Mouse (Mus musculus): Measurements from ENCODE around the gene Fank1. TPM values are rescaled to one million over a fixed set of nuclear protein-coding genes. Genes with fewer than 3 reads are reported as not detected.

The Fank1 gene
- total and polyA plus RNA-seq, 2 experiments from 2014 or later = 4.5 to 9.0 TPM

DNA sequence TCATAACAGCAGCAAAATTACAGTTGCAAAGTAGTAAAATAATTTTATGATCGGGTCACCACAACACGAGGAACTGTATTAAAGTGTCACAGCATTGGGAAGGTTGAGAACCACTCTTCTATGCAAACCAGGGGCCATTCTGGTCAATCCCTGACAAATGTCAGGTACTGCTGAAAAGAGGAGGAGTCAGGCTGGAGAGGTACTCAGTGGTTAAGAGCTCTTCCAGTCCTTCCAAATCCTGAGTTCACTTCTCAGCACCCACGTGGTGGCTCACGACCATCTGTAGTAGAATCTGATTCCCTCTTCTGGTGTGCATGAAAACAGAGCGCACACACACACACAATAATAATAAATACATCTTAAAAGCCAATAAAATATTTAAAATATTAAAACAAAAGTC, 25.5 kb upstream of the Fank1 start:
- Histone ChIP-seq H3K9ac (no peak overlapping the region), H3K27me3 (ENCODE audit: insufficient read depth, low read length) (no peaks in the 10 kb centered on the region), H3K4me3 (ENCODE audit: low read depth, low read length) (no peak overlapping the region), H3K4me1 (ENCODE audit: insufficient read depth) (0 out of 2 replicates have a peak, but pooled peaks cover 7% of the 10 kb centered on the region), H3K36me3 (ENCODE audit: insufficient read depth) (peaks cover 17% of the 10 kb centered on the region; the same call in 1 of the 2 replicates), H3K9me3 (ENCODE audit: low read length) (no peaks in the 10 kb centered on the region), H3K4me2 (ENCODE audit: low read depth) (no peak overlapping the region), H3K27ac (ENCODE audit: low read depth, low read length) (no peak overlapping the region)
- no peak for DNase-seq
- no peak for TF ChIP-seq CTCF (IDR thresholded peaks at IDR 0.05; ENCODE audit: low read depth)
- WGBS = 68% methylated on average over 5 of the region's 5 CpGs
- ATAC-seq = no peak

DNA sequence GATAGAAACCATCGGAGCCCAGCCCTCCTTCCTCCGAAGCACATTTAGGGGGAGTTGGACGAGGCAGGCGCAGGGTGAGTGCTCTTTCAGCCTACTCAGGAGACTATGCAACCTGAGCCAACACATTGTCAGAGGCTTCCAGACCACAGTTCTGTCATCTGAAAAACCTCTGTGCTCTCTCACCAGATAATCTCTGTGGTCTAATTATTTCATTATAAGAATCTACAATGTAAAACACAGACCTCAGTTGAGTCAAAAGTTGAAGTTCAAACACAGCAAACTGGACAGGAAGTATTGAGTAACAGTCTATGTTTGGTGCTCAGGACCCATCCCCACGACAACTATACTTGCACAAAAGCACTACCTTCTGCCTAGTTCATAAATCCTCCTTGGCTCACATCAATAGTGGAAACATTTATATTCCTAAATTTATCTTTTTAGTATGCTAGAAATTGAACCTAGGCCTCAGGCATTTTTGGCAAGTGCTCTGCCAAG, 18.7 kb upstream of the Fank1 start:
- H3K27me3 ChIP-seq (ENCODE audit: insufficient read depth, low read length) = no peaks in the 10 kb centered on the region
- H3K36me3 ChIP-seq (ENCODE audit: insufficient read depth) = no peaks in the 10 kb centered on the region
- DNase-seq (no peak), ATAC-seq (no peak)
- H3K4me2 ChIP-seq (ENCODE audit: low read depth) = no peak overlapping the region
- H3K4me1 ChIP-seq (ENCODE audit: insufficient read depth) = peaks cover 4% of the 10 kb centered on the region; the same call in 1 of the 2 replicates
- no peak for TF ChIP-seq CTCF (IDR thresholded peaks at IDR 0.05; ENCODE audit: low read depth)
- H3K4me3 ChIP-seq (ENCODE audit: low read depth, low read length) = no peak overlapping the region
- 19% methylated on average over 5 of the region's 5 CpGs for WGBS
- no peak overlapping the region for H3K27ac ChIP-seq (ENCODE audit: low read depth, low read length)
- no peak overlapping the region for H3K9ac ChIP-seq
- no peaks in the 10 kb centered on the region for H3K9me3 ChIP-seq (ENCODE audit: low read length)

DNA sequence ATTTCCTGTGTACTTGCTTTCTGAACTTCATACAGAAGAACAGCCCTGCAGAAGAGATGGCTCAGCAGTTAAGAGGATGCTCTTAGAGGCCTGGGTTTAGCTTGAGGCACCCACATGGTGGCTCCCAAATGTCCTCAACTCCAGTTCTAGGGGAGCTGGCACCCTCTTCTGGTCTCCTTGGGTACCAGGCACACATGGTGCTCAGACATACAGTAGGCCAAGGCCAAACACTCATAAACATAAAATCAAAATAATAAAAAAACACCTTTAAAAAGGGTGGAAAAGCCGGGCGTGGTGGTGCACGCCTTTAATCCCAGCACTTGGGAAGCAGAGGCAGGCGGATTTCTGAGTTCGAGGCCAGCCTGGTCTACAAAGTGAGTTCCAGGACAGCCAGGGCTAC, 17.9 kb upstream of the Fank1 start:
- Histone ChIP-seq H3K9ac (no peak overlapping the region), H3K36me3 (ENCODE audit: insufficient read depth) (no peaks in the 10 kb centered on the region), H3K27ac (ENCODE audit: low read depth, low read length) (no peak overlapping the region), H3K9me3 (ENCODE audit: low read length) (no peaks in the 10 kb centered on the region), H3K4me3 (ENCODE audit: low read depth, low read length) (no peak overlapping the region), H3K4me2 (ENCODE audit: low read depth) (no peak overlapping the region), H3K4me1 (ENCODE audit: insufficient read depth) (peaks cover 4% of the 10 kb centered on the region; the same call in 1 of the 2 replicates), H3K27me3 (ENCODE audit: insufficient read depth, low read length) (no peaks in the 10 kb centered on the region)
- WGBS = 90% methylated on average over 5 of the region's 5 CpGs
- no peak for DNase-seq
- no peak for TF ChIP-seq CTCF (IDR thresholded peaks at IDR 0.05; ENCODE audit: low read depth)
- no peak for ATAC-seq

DNA sequence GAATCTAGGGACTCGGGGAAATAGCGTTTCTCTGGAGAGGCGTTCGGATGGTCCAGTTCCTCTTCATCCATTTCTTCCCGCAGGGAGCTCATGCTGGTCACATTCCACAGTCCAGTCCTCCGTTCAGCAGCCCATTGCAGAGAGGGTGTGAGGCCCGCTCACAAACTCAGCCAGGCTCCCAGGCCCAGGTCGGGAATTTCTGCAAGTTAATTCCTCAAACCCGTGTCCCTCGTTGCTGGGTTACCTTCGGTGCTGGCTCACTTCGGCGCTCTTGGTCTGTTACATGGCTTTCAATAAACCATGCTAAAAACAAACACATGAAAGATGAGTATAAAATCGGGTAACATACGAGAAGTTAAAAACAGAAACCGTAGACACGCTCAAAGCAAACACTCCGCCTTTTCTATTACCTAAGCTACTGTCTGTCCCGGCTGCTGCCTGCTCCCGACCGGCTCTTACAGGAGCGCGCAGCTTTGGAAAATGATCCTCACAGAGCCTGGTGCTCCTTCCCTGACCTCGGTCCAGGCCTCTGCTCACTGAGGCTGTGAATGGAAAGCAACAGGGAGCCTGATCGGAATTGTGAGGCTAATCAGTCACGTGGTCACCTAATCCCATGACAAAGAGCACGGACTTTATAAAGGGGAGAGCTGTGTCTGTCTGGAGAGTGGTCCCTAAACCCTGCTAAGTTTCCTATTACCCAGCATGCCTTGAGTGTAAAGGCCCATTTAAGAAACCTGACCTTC, 16.9 kb upstream of the Fank1 start:
- H3K27ac ChIP-seq (ENCODE audit: low read depth, low read length) = peak overlapping the region; percentile 6; the same call in 1 of the 2 replicates
- peak; percentile 58 for DNase-seq
- H3K4me2 ChIP-seq (ENCODE audit: low read depth) = peak overlapping the region; percentile 38
- ATAC-seq = peak; percentile 86
- no peaks in the 10 kb centered on the region for H3K27me3 ChIP-seq (ENCODE audit: insufficient read depth, low read length)
- peak overlapping the region; percentile 0 for H3K4me3 ChIP-seq (ENCODE audit: low read depth, low read length)
- peaks cover 4% of the 10 kb centered on the region; the same call in 1 of the 2 replicates for H3K4me1 ChIP-seq (ENCODE audit: insufficient read depth)
- no peaks in the 10 kb centered on the region for H3K36me3 ChIP-seq (ENCODE audit: insufficient read depth)
- no peak for TF ChIP-seq CTCF (IDR thresholded peaks at IDR 0.05; ENCODE audit: low read depth)
- peak overlapping the region; percentile 31; the same call in 1 of the 2 replicates for H3K9ac ChIP-seq
- no peaks in the 10 kb centered on the region for H3K9me3 ChIP-seq (ENCODE audit: low read length)
- 8% methylated on average over 27 of the region's 27 CpGs for WGBS

DNA sequence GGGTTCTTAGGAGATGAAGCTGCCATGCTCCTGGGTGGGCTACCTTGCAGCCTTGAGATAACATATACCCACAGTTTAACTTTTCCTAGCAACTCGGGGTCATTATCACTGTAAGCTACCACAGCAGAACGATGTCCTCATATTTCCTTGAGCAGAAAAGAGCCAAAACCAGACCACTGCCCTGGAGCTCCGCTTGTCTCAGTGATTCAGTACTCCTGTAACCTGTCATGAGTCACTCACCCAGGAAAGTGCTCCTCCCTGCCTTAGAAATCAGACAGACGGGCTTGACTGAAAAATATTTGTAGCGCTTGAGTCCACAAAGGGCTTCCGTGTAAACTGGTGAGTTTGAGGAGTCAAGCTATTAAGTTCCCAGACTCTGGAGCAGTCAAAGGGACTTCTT, 14.0 kb upstream of the Fank1 start:
- Histone ChIP-seq H3K4me2 (ENCODE audit: low read depth) (no peak overlapping the region), H3K4me1 (ENCODE audit: insufficient read depth) (peaks cover 12% of the 10 kb centered on the region; the same call in 1 of the 2 replicates), H3K9ac (no peak overlapping the region), H3K9me3 (ENCODE audit: low read length) (no peaks in the 10 kb centered on the region), H3K4me3 (ENCODE audit: low read depth, low read length) (no peak overlapping the region), H3K27me3 (ENCODE audit: insufficient read depth, low read length) (no peaks in the 10 kb centered on the region), H3K36me3 (ENCODE audit: insufficient read depth) (no peaks in the 10 kb centered on the region), H3K27ac (ENCODE audit: low read depth, low read length) (no peak overlapping the region)
- no peak for TF ChIP-seq CTCF (IDR thresholded peaks at IDR 0.05; ENCODE audit: low read depth)
- WGBS = 86% methylated on average over 6 of the region's 6 CpGs
- no peak for DNase-seq
- ATAC-seq = no peak

DNA sequence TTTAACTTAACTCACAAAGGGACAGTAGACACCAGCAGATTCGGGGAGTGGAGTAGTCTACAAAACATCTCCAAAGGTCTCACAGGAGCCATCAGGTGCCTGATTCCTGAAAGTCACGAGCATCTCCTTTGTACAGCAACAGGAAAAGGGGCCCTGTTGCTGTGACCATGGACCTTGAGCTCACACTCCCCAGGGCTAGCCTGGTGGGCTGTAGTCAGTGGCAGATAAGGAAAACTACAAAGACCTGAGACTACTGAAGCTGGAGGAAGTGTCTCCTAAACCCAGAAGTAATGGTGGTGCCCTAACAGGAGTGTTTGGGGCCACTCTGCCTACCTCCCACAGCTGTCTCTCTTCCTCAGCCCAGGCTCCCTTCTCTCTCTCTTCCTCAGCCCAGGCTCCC, 12.2 kb upstream of the Fank1 start:
- Histone ChIP-seq H3K36me3 (ENCODE audit: insufficient read depth) (no peaks in the 10 kb centered on the region), H3K9ac (no peak overlapping the region), H3K4me3 (ENCODE audit: low read depth, low read length) (no peak overlapping the region), H3K4me2 (ENCODE audit: low read depth) (no peak overlapping the region), H3K27me3 (ENCODE audit: insufficient read depth, low read length) (no peaks in the 10 kb centered on the region), H3K27ac (ENCODE audit: low read depth, low read length) (no peak overlapping the region), H3K9me3 (ENCODE audit: low read length) (no peaks in the 10 kb centered on the region), H3K4me1 (ENCODE audit: insufficient read depth) (peaks cover 12% of the 10 kb centered on the region; the same call in 1 of the 2 replicates)
- 79% methylated on average over 2 of the region's 2 CpGs for WGBS
- DNase-seq (no peak), ATAC-seq (no peak)
- no peak for TF ChIP-seq CTCF (IDR thresholded peaks at IDR 0.05; ENCODE audit: low read depth)

DNA sequence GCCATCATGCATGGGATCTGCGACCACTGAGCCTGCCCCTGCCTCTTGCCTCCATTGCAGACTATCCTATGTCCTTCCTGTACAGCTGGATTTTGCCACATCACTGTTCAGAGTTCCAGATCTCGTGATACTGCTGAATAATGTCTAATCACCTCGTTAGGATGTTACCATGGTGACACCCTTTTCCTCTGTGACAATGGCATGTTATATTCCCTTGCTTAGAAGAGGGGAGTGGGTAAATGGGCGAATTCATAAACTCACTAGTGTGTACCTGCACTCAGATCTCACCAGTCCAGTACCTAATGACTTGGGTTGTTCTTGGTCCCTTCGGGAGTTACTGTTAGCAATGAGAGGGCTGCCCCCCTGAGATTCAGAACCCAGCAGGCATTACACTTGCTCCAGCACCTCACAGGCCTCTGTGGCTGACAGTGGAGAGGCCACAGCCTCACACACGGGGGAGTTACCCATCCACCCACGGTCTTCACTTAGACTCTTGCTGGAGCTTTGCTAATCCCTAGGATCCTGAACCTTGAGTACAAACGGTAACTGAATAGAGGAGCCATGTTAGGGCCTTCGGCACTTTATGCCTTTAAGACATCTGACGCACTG, 11.3 kb upstream of the Fank1 start:
- ATAC-seq (peak; percentile 54; the same call in 1 of the 2 replicates), DNase-seq (peak; percentile 41)
- no peak overlapping the region for H3K9ac ChIP-seq

More for the DNA sequence above, 11.3 kb upstream of the Fank1 start:
- peak overlapping the region; percentile 22; the same call in 1 of the 2 replicates for H3K4me2 ChIP-seq (ENCODE audit: low read depth)
- no peak for TF ChIP-seq CTCF (IDR thresholded peaks at IDR 0.05; ENCODE audit: low read depth)
- no peaks in the 10 kb centered on the region for H3K27me3 ChIP-seq (ENCODE audit: insufficient read depth, low read length)
- no peak overlapping the region for H3K4me3 ChIP-seq (ENCODE audit: low read depth, low read length)
- no peaks in the 10 kb centered on the region for H3K9me3 ChIP-seq (ENCODE audit: low read length)
- no peaks in the 10 kb centered on the region for H3K36me3 ChIP-seq (ENCODE audit: insufficient read depth)
- peaks cover 8% of the 10 kb centered on the region; the same call in 1 of the 2 replicates for H3K4me1 ChIP-seq (ENCODE audit: insufficient read depth)
- 24% methylated on average over 10 of the region's 10 CpGs for WGBS
- peak overlapping the region; percentile 17 for H3K27ac ChIP-seq (ENCODE audit: low read depth, low read length)

All from forebrain, postnatal 0 days (tissue).